Mouse (Mus musculus) lung, postnatal 10 days (tissue): ENCODE measurements at regions not wholly inside any gene's neighbourhood (a gene's known extent, or its start where the extent isn't known, plus 50 kb on each side); places are given as distances from the start of the nearest gene placed in this dataset.
A peak's percentile ranks its signal among the peaks of the same experiment; 100 is the strongest.

ENCODE experiments used
- DNase-seq: peaks from one replicate; pipeline ENCODE4 v3.0.0; 2021

- no peak for DNase-seq
These were observed 123.7 kb upstream of the 4931429L15Rik start for GRCm38 (mm10) chr9:46443191-46444095.

- no peak for DNase-seq
These were observed 123.0 kb upstream of the 4931429L15Rik start for GRCm38 (mm10) chr9:46442739-46443181.

- no peak for DNase-seq
These were observed 120.4 kb upstream of the 4931429L15Rik start for GRCm38 (mm10) chr9:46440226-46440625.

GRCm38 (mm10) chr9:46434700-46435099 lies 114.9 kb upstream of the 4931429L15Rik start:
- no peak for DNase-seq

GRCm38 (mm10) chr9:46433716-46434115 lies 113.9 kb upstream of the 4931429L15Rik start:
- DNase-seq = no peak

DNA sequence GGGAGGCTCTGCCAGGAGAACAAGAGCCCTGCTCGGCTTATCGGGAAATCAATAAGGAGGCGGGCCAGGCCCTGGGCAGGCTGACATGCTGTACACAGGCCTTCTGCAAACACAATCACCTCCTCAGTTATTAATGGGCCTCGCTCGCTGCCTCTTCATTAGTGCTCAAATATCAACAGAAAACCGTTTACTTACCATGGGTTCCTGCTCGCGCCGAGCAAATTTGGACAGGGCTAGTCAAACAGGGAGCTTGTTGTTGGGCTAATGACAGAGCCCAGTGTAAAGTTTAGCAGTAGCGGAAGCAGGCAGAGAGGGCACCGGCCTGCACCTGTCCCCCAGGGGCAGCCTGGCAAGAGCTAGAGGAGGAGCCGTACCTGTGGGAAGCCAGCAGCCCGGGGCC lies 111.3 kb upstream of the 4931429L15Rik start:
- no peak for DNase-seq

- DNase-seq = no peak
These were observed 103.6 kb upstream of the 4931429L15Rik start for GRCm38 (mm10) chr9:46423184-46423967.

DNA sequence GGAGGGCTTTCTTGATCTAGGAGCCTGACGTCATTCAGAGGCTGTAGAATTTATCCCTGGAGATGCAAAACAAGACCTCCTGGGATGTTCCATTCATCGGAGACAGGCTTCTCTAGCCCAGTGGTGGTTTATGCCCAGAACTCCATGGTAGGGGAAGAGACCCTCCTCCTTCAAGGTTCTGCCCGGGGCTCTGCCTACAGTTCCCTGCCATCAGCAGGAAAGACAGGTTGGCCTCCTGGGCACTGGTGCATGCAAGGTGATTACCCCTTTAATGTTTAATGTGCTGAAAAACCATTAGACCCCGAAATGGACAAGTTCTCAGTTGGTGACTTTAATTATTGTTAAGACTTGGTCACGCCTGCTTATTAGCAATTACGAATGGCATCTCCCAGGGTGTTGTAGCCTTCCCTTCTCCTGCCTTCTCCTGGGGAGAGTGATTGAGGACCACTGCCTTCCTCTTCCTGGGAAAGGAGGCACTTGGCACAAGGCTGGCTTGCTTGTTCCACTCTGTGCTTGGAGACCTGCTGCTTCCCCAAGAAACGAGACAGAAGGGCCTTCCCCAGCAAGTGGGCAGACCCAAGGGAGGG lies 102.0 kb upstream of the 4931429L15Rik start:
- no peak for DNase-seq

- DNase-seq = no peak
These were observed 91.9 kb upstream of the 4931429L15Rik start for GRCm38 (mm10) chr9:46411686-46412085.

DNA sequence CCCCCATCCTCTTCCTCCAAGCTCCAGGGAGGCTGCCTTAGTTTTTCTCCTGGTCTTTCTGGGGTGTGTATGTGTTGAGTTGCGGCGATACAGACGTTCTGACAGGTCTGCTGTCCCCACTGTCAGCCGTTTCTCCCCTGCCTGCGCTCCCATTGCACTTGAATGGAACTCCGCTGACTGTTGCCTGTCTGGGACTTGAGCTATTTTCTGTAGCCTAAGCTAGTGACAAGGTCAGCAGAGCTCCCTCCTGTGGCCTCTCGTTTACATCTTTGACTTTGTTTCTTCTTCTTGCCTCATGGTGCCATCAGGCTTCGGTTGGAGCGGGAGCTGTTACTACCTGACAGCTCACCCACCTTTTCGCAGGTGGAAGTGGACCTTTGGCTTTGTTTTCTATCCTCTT lies 89.0 kb upstream of the 4931429L15Rik start:
- DNase-seq = no peak

GRCm38 (mm10) chr9:46406606-46407005 lies 86.8 kb upstream of the 4931429L15Rik start:
- DNase-seq = no peak

DNA sequence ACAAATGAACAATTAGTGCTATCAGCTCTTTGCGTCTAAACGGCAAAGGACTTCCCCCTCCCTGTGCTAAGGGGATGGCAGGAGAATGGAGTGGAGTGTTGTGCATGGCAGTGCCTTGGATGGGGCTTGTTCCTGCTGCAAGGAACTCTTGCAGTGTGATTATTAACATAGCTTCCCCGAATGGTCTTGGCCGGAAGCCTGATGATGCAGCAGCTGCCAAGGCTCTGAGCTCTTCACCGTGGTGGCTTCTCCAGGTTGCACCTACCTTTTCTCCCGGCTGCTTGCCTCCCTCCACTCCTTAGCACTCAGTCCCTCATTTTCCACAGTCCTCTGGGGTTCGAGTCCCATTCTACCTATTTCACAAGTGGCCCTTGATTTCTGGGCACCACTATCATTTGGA lies 76.8 kb upstream of the 4931429L15Rik start:
- no peak for DNase-seq

DNA sequence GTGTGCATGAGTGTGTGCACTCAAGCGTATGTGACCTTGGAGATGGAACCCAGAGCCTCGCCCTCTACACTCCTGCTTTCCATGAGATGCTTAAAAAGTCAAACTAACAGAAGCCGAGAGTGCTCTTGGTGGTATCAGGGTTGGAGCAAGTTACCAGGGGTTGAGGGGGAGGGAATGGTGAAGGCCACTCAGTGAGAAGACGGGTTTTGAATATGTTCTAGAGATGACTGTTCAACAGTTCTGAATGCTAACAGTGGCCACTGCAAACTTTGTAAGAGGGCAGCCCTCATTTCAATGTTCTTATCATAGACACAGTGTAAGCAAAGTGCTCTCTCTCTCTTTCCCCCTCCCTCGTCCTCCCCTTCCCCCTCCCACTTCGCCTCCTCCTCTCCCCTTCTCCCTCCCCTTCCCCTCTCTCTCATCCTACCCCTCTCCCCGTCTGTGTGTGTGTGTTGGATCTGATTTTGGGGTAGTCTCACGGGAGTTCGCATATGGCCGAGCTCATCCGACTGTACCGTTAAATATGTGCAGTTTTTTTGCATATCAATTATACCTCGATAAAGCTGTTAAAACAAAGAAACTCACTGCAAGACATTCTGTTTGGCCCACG lies 75.5 kb upstream of the 4931429L15Rik start:
- DNase-seq = no peak

DNA sequence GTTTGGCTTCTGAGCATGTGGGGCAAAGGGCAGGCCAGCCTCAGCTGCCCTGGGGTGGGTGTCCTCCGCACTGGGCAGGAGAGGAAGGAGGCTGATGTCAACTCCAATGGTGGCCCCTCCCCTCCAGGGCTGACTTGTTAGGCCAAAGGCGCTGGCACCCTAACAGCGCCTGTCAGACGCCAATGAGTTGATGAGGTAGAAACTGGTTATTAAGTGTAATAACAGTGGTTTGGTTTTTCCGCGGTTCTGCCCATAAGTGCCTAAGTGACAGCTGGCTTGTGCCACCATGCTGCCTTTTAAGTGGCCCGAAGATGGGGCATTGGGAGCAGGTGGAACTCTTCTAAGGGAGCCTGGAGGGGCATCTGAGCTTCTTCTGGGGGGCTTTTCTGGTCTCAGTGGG lies 74.5 kb upstream of the 4931429L15Rik start:
- DNase-seq = no peak

DNA sequence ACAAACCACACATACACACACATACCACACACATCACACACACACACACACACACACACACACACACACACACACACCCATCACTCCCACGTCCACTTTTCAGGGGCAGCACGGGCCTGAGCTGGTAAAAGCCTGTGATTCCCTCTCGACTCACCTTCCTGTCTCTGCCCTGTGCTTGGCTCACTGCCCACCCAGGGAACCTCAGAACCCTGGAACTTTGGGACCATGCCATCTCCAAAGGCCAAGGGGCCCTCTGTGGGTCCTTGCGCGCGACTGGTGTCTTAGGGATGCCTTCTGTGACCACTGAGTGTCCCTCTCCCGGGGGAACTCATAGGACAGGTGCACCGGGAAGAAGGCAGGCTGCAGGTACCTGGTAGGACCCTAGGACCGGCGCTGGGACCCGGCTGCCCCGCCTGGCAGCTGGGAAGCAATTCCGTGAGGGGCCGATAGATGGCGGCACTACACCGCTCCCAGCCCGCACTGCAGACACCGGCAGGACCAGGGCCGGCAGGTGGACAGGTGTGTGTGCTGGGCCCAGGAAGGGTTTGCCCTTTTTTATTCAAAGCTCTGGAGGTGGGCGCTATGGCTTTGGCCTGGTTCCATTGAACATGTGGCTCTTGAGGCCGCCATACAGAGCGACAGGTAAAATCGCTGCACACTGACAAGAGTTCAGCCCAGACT lies 73.0 kb upstream of the 4931429L15Rik start:
- DNase-seq = peak; percentile 60

DNA sequence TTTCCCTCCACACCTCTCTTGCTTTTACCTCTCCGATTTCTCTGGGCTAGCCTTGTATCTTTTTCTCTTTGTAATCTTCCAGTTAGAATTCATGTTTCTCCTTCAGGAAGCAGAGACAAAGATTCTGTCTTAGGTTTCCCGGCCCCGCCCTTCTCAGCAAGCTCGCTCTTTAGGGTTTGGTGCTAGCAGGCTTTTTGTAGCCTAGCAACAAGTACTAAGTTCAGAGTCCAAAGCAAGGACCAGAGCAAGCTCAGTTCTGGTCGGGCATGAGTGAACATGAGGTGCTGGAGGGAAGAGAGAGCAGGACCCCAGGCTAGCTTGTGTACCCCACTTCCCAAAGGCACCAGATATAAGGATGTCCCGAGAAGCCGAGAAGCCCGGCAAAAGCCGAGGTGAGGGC lies 70.0 kb upstream of the 4931429L15Rik start:
- no peak for DNase-seq

GRCm38 (mm10) chr9:46388677-46389676 lies 69.2 kb upstream of the 4931429L15Rik start:
- no peak for DNase-seq

- no peak for DNase-seq
These were observed 66.5 kb upstream of the 4931429L15Rik start for GRCm38 (mm10) chr9:46386333-46386732.

DNA sequence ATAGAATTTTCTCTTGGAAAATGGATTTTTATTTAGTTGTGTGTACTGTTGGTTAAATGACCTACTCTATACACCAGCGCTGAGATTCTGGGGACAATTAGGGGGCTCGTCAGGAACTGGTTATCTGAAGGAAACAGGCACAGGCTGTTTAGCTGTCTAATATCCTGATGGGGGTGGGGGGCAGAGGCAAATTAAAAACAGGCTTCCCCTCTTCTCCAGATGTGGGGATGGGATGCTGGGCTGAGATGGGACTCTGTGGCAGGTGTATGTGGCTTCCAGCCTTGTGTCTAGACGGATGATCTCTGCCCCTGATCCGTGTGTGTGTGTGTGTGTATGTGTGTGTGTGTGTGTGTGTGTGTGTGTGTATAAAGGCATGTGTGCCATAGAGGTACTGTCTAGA lies 61.6 kb upstream of the 4931429L15Rik start:
- peak; percentile 14 for DNase-seq

- DNase-seq = peak; percentile 46
These were observed 59.7 kb upstream of the 4931429L15Rik start for GRCm38 (mm10) chr9:46379453-46379852.

DNA sequence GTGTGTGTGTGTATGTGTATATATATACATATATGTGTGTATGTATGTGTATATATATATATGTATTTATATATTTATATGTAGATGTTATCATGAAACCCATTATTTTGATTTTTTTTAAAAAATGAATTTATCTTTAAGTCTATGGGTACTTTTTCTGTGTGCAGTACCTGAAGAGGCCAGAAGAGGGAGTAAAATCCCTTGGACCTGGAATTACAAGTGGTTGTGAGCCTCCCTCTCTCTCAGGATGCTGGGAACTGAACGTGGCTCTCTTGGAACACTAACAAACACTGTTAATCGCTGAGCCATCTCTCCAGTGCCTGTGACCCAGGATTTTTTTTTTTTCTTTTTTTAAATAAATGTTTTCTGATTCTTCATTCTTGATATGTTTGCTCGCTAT lies 58.6 kb upstream of the 4931429L15Rik start:
- no peak for DNase-seq
